Mouse (Mus musculus): ENCODE data around the gene Shank1. TPM values are rescaled to one million over a fixed set of nuclear protein-coding genes. Genes with fewer than 3 reads are reported as not detected.

The Shank1 gene
- total RNA-seq, 2 experiments from 2014 or later: 0.23 TPM; not detected in 1

GRCm38 (mm10) chr7:44336046-44337021 is 26.3 kb downstream of the Shank1 start:
- ATAC-seq (replicated peaks; ENCODE audit: low FRiP score, poor library complexity, severe bottlenecking): no peak

GRCm38 (mm10) chr7:44337121-44337849 is 27.2 kb downstream of the Shank1 start:
- no peak for ATAC-seq (replicated peaks; ENCODE audit: low FRiP score, poor library complexity, severe bottlenecking)

- no peak for ATAC-seq (replicated peaks; ENCODE audit: low FRiP score, poor library complexity, severe bottlenecking)
Measured at GRCm38 (mm10) chr7:44340226-44340625, 30.2 kb downstream of the Shank1 start.

- no peak for ATAC-seq (replicated peaks; ENCODE audit: low FRiP score, poor library complexity, severe bottlenecking)
Measured at GRCm38 (mm10) chr7:44341119-44341518, 31.1 kb downstream of the Shank1 start.

GRCm38 (mm10) chr7:44341714-44342113 is 31.7 kb downstream of the Shank1 start:
- ATAC-seq (replicated peaks; ENCODE audit: low FRiP score, poor library complexity, severe bottlenecking): no peak

- no peak for ATAC-seq (replicated peaks; ENCODE audit: low FRiP score, poor library complexity, severe bottlenecking)
Measured at GRCm38 (mm10) chr7:44343459-44344015, 33.5 kb downstream of the Shank1 start.

- no peak for ATAC-seq (replicated peaks; ENCODE audit: low FRiP score, poor library complexity, severe bottlenecking)
Measured at GRCm38 (mm10) chr7:44344622-44345021, 34.6 kb downstream of the Shank1 start.

- ATAC-seq (replicated peaks; ENCODE audit: low FRiP score, poor library complexity, severe bottlenecking): no peak
Measured at GRCm38 (mm10) chr7:44349043-44349442, 39.0 kb downstream of the Shank1 start.

- ATAC-seq (replicated peaks; ENCODE audit: low FRiP score, poor library complexity, severe bottlenecking): peak; percentile 66
Measured at GRCm38 (mm10) chr7:44350957-44351711, 41.1 kb downstream of the Shank1 start.

- no peak for ATAC-seq (replicated peaks; ENCODE audit: low FRiP score, poor library complexity, severe bottlenecking)
Measured at GRCm38 (mm10) chr7:44351881-44352749, 42.1 kb downstream of the Shank1 start.

- no peak for ATAC-seq (replicated peaks; ENCODE audit: low FRiP score, poor library complexity, severe bottlenecking)
Measured at GRCm38 (mm10) chr7:44352750-44353600, 42.9 kb downstream of the Shank1 start.

GRCm38 (mm10) chr7:44353601-44354340 is 43.7 kb downstream of the Shank1 start:
- ATAC-seq (replicated peaks; ENCODE audit: low FRiP score, poor library complexity, severe bottlenecking): no peak

GRCm38 (mm10) chr7:44355411-44355810 is 45.4 kb downstream of the Shank1 start:
- ATAC-seq (replicated peaks; ENCODE audit: low FRiP score, poor library complexity, severe bottlenecking): no peak

GRCm38 (mm10) chr7:44356590-44357481 is 46.8 kb downstream of the Shank1 start:
- no peak for ATAC-seq (replicated peaks; ENCODE audit: low FRiP score, poor library complexity, severe bottlenecking)

GRCm38 (mm10) chr7:44357531-44357930 is 47.5 kb downstream of the Shank1 start:
- ATAC-seq (replicated peaks; ENCODE audit: low FRiP score, poor library complexity, severe bottlenecking): no peak

GRCm38 (mm10) chr7:44358012-44358411 is 48.0 kb downstream of the Shank1 start:
- ATAC-seq (replicated peaks; ENCODE audit: low FRiP score, poor library complexity, severe bottlenecking): no peak
